In the genomic region with DNA sequence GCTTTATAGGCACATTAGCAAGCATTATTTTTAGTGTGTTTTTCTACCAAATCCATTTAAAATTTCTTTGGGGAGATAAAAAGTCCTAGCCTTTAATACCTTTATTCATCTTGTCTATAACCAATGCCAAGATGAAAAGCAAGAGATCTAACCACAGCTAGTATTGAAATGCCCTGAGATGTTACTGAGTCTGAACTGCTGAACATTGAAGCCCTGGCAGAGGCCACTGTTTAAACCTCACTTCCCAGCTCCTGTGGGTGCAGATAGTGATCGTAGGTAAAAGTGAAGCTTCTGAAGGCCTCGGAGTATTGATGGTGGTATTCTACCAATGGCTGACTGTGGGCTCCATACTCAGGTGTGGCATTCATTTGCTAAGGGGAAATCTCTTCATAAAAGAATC, we compare ENCODE assay signal across 25 mouse cellular contexts.
DNase-seq lines count a peak whose midpoint lies in the region; ATAC-seq and TF ChIP-seq lines count a peak whose summit lies in the region.
"Had no signal": no experiment of that assay in that cellular context is flagged by ENCODE, and none has a peak within 500 bp of the region (broad histone marks: within the 10 kb centered on the region; RNA-seq: fewer than 3 reads in every experiment).

No protein-coding gene starts in this region.

- no peak overlapping the region for H3K4me3 ChIP-seq in hindbrain, embryonic 13.5 days
- no peak overlapping the region for H3K4me3 ChIP-seq in hindbrain, postnatal 0 days (ENCODE audit: low read length)
- no peak overlapping the region for H3K4me3 ChIP-seq in hindbrain, embryonic 16.5 days (ENCODE audit: low read length)
- no peak overlapping the region for H3K4me3 ChIP-seq in hindbrain, embryonic 10.5 days
- no peak overlapping the region for H3K4me3 ChIP-seq in neural tube, embryonic 14.5 days (ENCODE audit: low read depth, low read length)
- H3K4me3 ChIP-seq in neural tube, embryonic 15.5 days (replicated peaks): no peak overlapping the region
- H3K4me3 ChIP-seq: embryonic facial prominence, embryonic 10.5 days; embryonic facial prominence, embryonic 13.5 days; erythroblast, embryonic 14.5 days had no signal

- no peaks in the 10 kb centered on the region for H3K9me3 ChIP-seq in hindbrain, embryonic 13.5 days
- H3K9me3 ChIP-seq in hindbrain, postnatal 0 days (ENCODE audit: low read length): no peaks in the 10 kb centered on the region
- no peaks in the 10 kb centered on the region for H3K9me3 ChIP-seq in hindbrain, embryonic 16.5 days (ENCODE audit: control insufficient read depth, low read length)
- no peaks in the 10 kb centered on the region for H3K9me3 ChIP-seq in hindbrain, embryonic 10.5 days
- H3K9me3 ChIP-seq in neural tube, embryonic 14.5 days (ENCODE audit: control insufficient read depth, low read length): no peaks in the 10 kb centered on the region
- no peaks in the 10 kb centered on the region for H3K9me3 ChIP-seq in neural tube, embryonic 15.5 days (replicated peaks)
- H3K9me3 ChIP-seq: embryonic facial prominence, embryonic 10.5 days; embryonic facial prominence, embryonic 13.5 days had no signal

- no peak for ATAC-seq in hindbrain, embryonic 13.5 days (ENCODE audit: low FRiP score)
- ATAC-seq in hindbrain, postnatal 0 days: no peak
- no peak for ATAC-seq in hindbrain, embryonic 16.5 days
- ATAC-seq in neural tube, embryonic 14.5 days (ENCODE audit: low read depth): peak; percentile 46
- ATAC-seq in neural tube, embryonic 15.5 days (ENCODE audit: low FRiP score): peak; percentile 57; the same call in 1 of the 2 replicates
- ATAC-seq: activated CD4-positive, CD25-positive, alpha-beta regulatory T cell, adult 4 months; CD4-positive, CD25-positive, alpha-beta regulatory T cell, adult 4 months; forebrain, embryonic 14.5 days; inflammation-experienced regulatory T-cells, adult 6 months; intestine, embryonic 16.5 days had no signal

- no peaks in the 10 kb centered on the region for H3K36me3 ChIP-seq in hindbrain, embryonic 13.5 days
- H3K36me3 ChIP-seq in hindbrain, postnatal 0 days (ENCODE audit: insufficient read depth, low read length): no peaks in the 10 kb centered on the region
- H3K36me3 ChIP-seq in hindbrain, embryonic 16.5 days (ENCODE audit: control insufficient read depth, insufficient read depth, low read length): no peaks in the 10 kb centered on the region
- H3K36me3 ChIP-seq in hindbrain, embryonic 10.5 days: no peaks in the 10 kb centered on the region
- no peaks in the 10 kb centered on the region for H3K36me3 ChIP-seq in neural tube, embryonic 14.5 days (ENCODE audit: control insufficient read depth, insufficient read depth, low read length)
- H3K36me3 ChIP-seq in neural tube, embryonic 15.5 days: no peaks in the 10 kb centered on the region
- H3K36me3 ChIP-seq: embryonic facial prominence, embryonic 10.5 days; embryonic facial prominence, embryonic 13.5 days had no signal

- H3K4me1 ChIP-seq in hindbrain, embryonic 13.5 days (replicated peaks): no peaks in the 10 kb centered on the region
- H3K4me1 ChIP-seq in hindbrain, postnatal 0 days (ENCODE audit: insufficient read depth, low read length): no peaks in the 10 kb centered on the region
- H3K4me1 ChIP-seq in hindbrain, embryonic 16.5 days (ENCODE audit: control insufficient read depth, insufficient read depth, low read depth, low read length): no peaks in the 10 kb centered on the region
- H3K4me1 ChIP-seq in hindbrain, embryonic 10.5 days (replicated peaks): no peaks in the 10 kb centered on the region
- no peaks in the 10 kb centered on the region for H3K4me1 ChIP-seq in neural tube, embryonic 14.5 days (ENCODE audit: control insufficient read depth, insufficient read depth, low read length)
- peaks cover 2% of the 10 kb centered on the region; the same call in 1 of the 2 replicates for H3K4me1 ChIP-seq in neural tube, embryonic 15.5 days
- H3K4me1 ChIP-seq: embryonic facial prominence, embryonic 10.5 days; embryonic facial prominence, embryonic 13.5 days had no signal

- H3K27me3 ChIP-seq in hindbrain, embryonic 13.5 days: no peaks in the 10 kb centered on the region
- no peaks in the 10 kb centered on the region for H3K27me3 ChIP-seq in hindbrain, postnatal 0 days (ENCODE audit: insufficient read depth, low read length)
- H3K27me3 ChIP-seq in hindbrain, embryonic 16.5 days (replicated peaks; ENCODE audit: control insufficient read depth, insufficient read depth, low read length): no peaks in the 10 kb centered on the region
- H3K27me3 ChIP-seq in hindbrain, embryonic 10.5 days (ENCODE audit: insufficient read depth, poor library complexity, severe bottlenecking): no peaks in the 10 kb centered on the region
- no peaks in the 10 kb centered on the region for H3K27me3 ChIP-seq in neural tube, embryonic 14.5 days (ENCODE audit: control insufficient read depth, insufficient read depth, low read length)
- H3K27me3 ChIP-seq in neural tube, embryonic 15.5 days (replicated peaks): no peaks in the 10 kb centered on the region
- H3K27me3 ChIP-seq: embryonic facial prominence, embryonic 13.5 days had no signal

- no peak for DNase-seq in hindbrain, postnatal 0 days (ENCODE audit: low spot score)
- DNase-seq in hindbrain, embryonic 10.5 days (ENCODE audit: low spot score): no peak
- DNase-seq: adrenal gland, adult 8-10 months; adrenal gland, postnatal 25 days; cerebellum, adult 11-12 months; cerebellum, adult 8-10 months; cerebellum, postnatal 10 days; cerebellum, postnatal 36 days; embryo, embryonic 11 days; gastrocnemius, postnatal 10 days; heart, adult 11 months; kidney, adult 18-20 months had no signal

- no peak for TF ChIP-seq CTCF in hindbrain, postnatal 0 days (IDR thresholded peaks at IDR 0.05; ENCODE audit: low read depth)

- H3K9ac ChIP-seq in hindbrain, embryonic 13.5 days: no peak overlapping the region
- no peak overlapping the region for H3K9ac ChIP-seq in hindbrain, postnatal 0 days (replicated peaks; ENCODE audit: low read length)
- H3K9ac ChIP-seq in hindbrain, embryonic 16.5 days (ENCODE audit: low read depth, low read length): no peak overlapping the region
- no peak overlapping the region for H3K9ac ChIP-seq in neural tube, embryonic 14.5 days (replicated peaks; ENCODE audit: low read depth, low read length)
- H3K9ac ChIP-seq in neural tube, embryonic 15.5 days (replicated peaks): no peak overlapping the region
- H3K9ac ChIP-seq: embryonic facial prominence, embryonic 13.5 days had no signal

- H3K27ac ChIP-seq in hindbrain, embryonic 13.5 days: 0 out of 2 replicates have a peak overlapping the region, but pooled peaks have one; percentile 48
- no peak overlapping the region for H3K27ac ChIP-seq in hindbrain, postnatal 0 days
- H3K27ac ChIP-seq in hindbrain, embryonic 16.5 days (ENCODE audit: low read depth, low read length): peak overlapping the region; percentile 56
- H3K27ac ChIP-seq in hindbrain, embryonic 10.5 days: no peak overlapping the region
- peak overlapping the region; percentile 48; the same call in 1 of the 2 replicates for H3K27ac ChIP-seq in neural tube, embryonic 14.5 days (ENCODE audit: low read depth, low read length)
- H3K27ac ChIP-seq in neural tube, embryonic 15.5 days (replicated peaks): peak overlapping the region; percentile 66
- H3K27ac ChIP-seq: embryonic facial prominence, embryonic 10.5 days; embryonic facial prominence, embryonic 13.5 days had no signal

- WGBS in hindbrain, embryonic 13.5 days: 81% methylated on average over 2 of the region's 2 CpGs
- WGBS in hindbrain, postnatal 0 days: 84% methylated on average over 2 of the region's 2 CpGs
- WGBS in hindbrain, embryonic 16.5 days: 71% methylated on average over 2 of the region's 2 CpGs
- 90% methylated on average over 2 of the region's 2 CpGs for WGBS in hindbrain, embryonic 10.5 days
- WGBS in neural tube, embryonic 14.5 days: 75% methylated on average over 2 of the region's 2 CpGs
- WGBS in neural tube, embryonic 15.5 days: 58% methylated on average over 2 of the region's 2 CpGs

- no peak overlapping the region for H3K4me2 ChIP-seq in hindbrain, embryonic 13.5 days
- no peak overlapping the region for H3K4me2 ChIP-seq in hindbrain, postnatal 0 days (ENCODE audit: low read depth, low read length)
- no peak overlapping the region for H3K4me2 ChIP-seq in hindbrain, embryonic 16.5 days (ENCODE audit: low read length)
- no peak overlapping the region for H3K4me2 ChIP-seq in neural tube, embryonic 14.5 days (ENCODE audit: low read depth, low read length)
- no peak overlapping the region for H3K4me2 ChIP-seq in neural tube, embryonic 15.5 days
- H3K4me2 ChIP-seq: embryonic facial prominence, embryonic 13.5 days; heart, embryonic 11.5 days had no signal

Comparison
In these comparisons a context has a peak if more than half of its experiments do, and no peak if none do; other contexts are left out.
1. H3K27ac ChIP-seq: peak in hindbrain, embryonic 13.5 days (single experiment), hindbrain, embryonic 16.5 days (single experiment), neural tube, embryonic 14.5 days (single experiment) and neural tube, embryonic 15.5 days (single experiment); none in hindbrain, postnatal 0 days (single experiment) and hindbrain, embryonic 10.5 days (single experiment).
2. ATAC-seq: peak in neural tube, embryonic 14.5 days (single experiment) and neural tube, embryonic 15.5 days (single experiment); none in hindbrain, embryonic 13.5 days (single experiment), hindbrain, postnatal 0 days (single experiment) and hindbrain, embryonic 16.5 days (single experiment).